Mouse (Mus musculus): ENCODE results near the gene Mybpc2. TPM values are rescaled to one million over a fixed set of nuclear protein-coding genes. Genes with fewer than 3 reads are reported as not detected.

Mybpc2 gene
- polyA plus RNA-seq, 1 experiment = 4.7 TPM

DNA sequence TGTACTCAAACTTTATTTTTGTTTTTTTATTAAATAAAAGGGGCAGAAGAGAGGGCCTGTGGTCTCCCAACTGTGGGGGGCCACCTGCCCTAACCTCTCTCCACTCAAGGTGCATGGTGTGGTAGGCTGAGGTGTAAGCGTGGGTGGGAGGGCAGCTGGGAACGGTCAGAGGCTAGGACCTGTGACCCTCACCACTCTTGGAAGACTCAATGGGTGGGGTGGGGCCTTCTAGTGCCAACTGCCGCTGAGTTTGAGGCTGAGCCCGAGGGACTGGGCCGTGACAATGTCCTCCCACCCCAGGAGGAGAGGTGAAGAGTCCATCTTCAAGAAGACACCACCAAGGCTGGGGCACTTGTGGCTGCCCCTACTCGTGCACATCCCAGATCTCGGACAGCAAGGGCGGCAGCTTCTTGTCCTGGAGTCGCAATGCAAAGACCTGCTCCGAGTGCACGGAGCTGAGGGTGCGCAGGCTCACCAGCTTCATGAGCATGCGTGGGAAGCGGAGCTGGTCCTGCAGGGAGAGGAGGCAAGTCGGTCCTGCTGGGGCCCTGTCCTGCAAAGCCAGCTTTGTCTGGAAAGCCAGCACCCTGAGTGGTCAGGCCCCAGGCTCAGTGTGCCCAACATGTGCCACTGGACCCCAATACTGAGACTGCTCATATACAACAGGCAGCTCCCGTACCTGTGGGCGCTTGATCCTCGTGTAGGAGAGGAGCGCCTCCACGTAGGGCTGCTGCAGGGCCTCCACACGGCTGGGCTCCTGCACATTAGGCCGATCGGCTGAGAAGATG, 25.4 kb upstream of the Mybpc2 start:
- Histone ChIP-seq H3ac (ENCODE audit: control insufficient read depth, insufficient read length) (no peak overlapping the region), H3K79me2 (ENCODE audit: control insufficient read depth, insufficient read depth) (peaks cover 16% of the 10 kb centered on the region), H3K4me3 (no peak overlapping the region), H3K27me3 (ENCODE audit: control insufficient read depth, insufficient read depth, insufficient read length) (no peaks in the 10 kb centered on the region), H3K36me3 (ENCODE audit: control insufficient read depth, insufficient read depth) (no peaks in the 10 kb centered on the region), H3K4me2 (ENCODE audit: low read depth) (no peak overlapping the region)
- no peak for TF ChIP-seq CEBPB (IDR thresholded peaks at IDR 0.05; ENCODE audit: insufficient read depth, poor library complexity, severe bottlenecking)
- no peak for TF ChIP-seq TCF12 (IDR thresholded peaks at IDR 0.05; ENCODE audit: insufficient read depth, poor library complexity, severe bottlenecking)
- no peak for TF ChIP-seq REST (IDR thresholded peaks at IDR 0.05; ENCODE audit: insufficient read depth, insufficient read length)
- TF ChIP-seq MAX (IDR thresholded peaks at IDR 0.05; ENCODE audit: low read depth) = no peak
- TF ChIP-seq MYOD1 (IDR thresholded peaks at IDR 0.05; ENCODE audit: control insufficient read depth in 1 of 3, insufficient read length in 2 of 3, low read depth in 2 of 3) = no peak
- no peak for TF ChIP-seq MYOG (IDR thresholded peaks at IDR 0.05; ENCODE audit: control insufficient read depth in 1 of 3, insufficient read depth in 1 of 3, insufficient read length in 2 of 3, low read depth in 2 of 3)
- no peak for TF ChIP-seq POLR2A (IDR thresholded peaks at IDR 0.05; ENCODE audit: insufficient read length, low read depth)
- TF ChIP-seq USF1 (IDR thresholded peaks at IDR 0.05; ENCODE audit: low read depth) = no peak
- no peak for TF ChIP-seq TCF3 (IDR thresholded peaks at IDR 0.05; ENCODE audit: insufficient read length, low read depth)
- TF ChIP-seq SRF (IDR thresholded peaks at IDR 0.05; ENCODE audit: control insufficient read depth, insufficient read length, low read depth) = no peak
- no peak for TF ChIP-seq POLR2AphosphoS2 (IDR thresholded peaks at IDR 0.05; ENCODE audit: insufficient read length, low read depth)

DNA sequence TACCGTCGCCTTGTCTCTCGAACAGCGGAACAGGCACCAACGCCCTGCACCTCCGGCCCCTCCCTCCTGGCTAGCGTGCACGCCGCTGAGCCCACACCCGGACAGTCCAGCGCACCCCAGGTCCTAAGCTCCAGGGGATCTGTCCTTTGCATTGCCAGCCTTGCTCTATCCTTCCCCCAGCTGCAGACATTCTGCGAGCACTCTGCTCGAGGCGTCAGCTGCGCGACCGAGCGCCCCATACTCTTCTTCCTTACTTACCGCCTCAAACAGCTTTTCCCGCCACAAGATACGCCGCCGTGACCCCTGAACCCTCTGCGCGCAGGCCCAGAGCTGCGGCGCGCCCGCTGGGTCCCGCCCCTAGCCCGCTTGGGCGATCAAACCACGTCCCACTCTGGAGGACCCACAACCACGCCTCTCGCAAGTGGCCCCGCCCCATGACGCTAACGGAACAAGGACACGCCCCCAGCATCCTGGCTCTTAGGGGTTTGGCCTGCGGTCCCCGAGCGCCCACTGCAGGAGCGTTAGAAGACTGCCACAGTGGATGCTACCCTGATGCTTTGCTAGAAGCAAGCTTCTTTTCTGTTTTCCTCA, 24.1 kb upstream of the Mybpc2 start, which contains the start of gene Pold1:
Gene Pold1, minus strand, starts transcription at position 353 of the 591 bp plus-strand sequence.
- H3ac ChIP-seq (ENCODE audit: control insufficient read depth, insufficient read length) = no peak within 1 kb of the TSS
- TF ChIP-seq POLR2A (IDR thresholded peaks at IDR 0.05; ENCODE audit: insufficient read length, low read depth) = peak; percentile 58
- peak; percentile 96 for TF ChIP-seq POLR2AphosphoS2 (IDR thresholded peaks at IDR 0.05; ENCODE audit: insufficient read length, low read depth)
- no peak for TF ChIP-seq MYOG (IDR thresholded peaks at IDR 0.05; ENCODE audit: control insufficient read depth in 1 of 3, insufficient read depth in 1 of 3, insufficient read length in 2 of 3, low read depth in 2 of 3)
- TF ChIP-seq E2F4 (IDR thresholded peaks at IDR 0.05; ENCODE audit: insufficient read depth) = peak; percentile 78
- H3K79me2 ChIP-seq (ENCODE audit: control insufficient read depth, insufficient read depth) = peaks cover 16% of the 10 kb centered on the region
- no peaks in the 10 kb centered on the region for H3K27me3 ChIP-seq (ENCODE audit: control insufficient read depth, insufficient read depth, insufficient read length)
- peak within 1 kb of the TSS; percentile 87 for H3K4me2 ChIP-seq (ENCODE audit: low read depth)
- peak within 1 kb of the TSS; percentile 39 for H3K4me3 ChIP-seq
- no peaks in the 10 kb centered on the region for H3K36me3 ChIP-seq (ENCODE audit: control insufficient read depth, insufficient read depth)

DNA sequence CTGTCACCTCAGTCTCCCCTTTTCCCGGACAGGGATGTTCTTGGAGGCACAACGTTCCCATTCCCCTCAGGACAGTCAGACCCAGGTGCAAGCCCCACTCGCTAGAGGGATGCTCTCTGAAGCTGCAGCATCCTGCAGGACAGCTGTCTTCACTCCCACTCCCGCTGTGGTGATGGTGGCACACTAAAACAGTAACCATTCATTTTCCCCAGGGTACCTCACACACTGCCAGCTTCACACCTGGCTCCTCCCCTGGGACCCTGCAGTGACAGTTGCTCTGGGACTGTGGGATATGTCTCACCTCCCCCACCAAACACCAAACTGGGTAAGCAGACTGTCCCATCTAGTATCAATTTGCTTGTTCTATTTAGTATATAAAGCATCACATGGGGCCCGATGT, 23.3 kb upstream of the Mybpc2 start:
- Histone ChIP-seq H3K4me2 (ENCODE audit: low read depth) (peak overlapping the region; percentile 87), H3K27me3 (ENCODE audit: control insufficient read depth, insufficient read depth, insufficient read length) (no peaks in the 10 kb centered on the region), H3K36me3 (ENCODE audit: control insufficient read depth, insufficient read depth) (no peaks in the 10 kb centered on the region), H3K79me2 (ENCODE audit: control insufficient read depth, insufficient read depth) (peaks cover 14% of the 10 kb centered on the region), H3K4me3 (peak overlapping the region; percentile 39), H3ac (ENCODE audit: control insufficient read depth, insufficient read length) (no peak overlapping the region)
- peak in 2 of 3 experiments; percentile 21 to 51 for TF ChIP-seq MYOD1 (IDR thresholded peaks at IDR 0.05; ENCODE audit: control insufficient read depth in 1 of 3, insufficient read length in 2 of 3, low read depth in 2 of 3)
- TF ChIP-seq POLR2A (IDR thresholded peaks at IDR 0.05; ENCODE audit: insufficient read length, low read depth) = no peak

DNA sequence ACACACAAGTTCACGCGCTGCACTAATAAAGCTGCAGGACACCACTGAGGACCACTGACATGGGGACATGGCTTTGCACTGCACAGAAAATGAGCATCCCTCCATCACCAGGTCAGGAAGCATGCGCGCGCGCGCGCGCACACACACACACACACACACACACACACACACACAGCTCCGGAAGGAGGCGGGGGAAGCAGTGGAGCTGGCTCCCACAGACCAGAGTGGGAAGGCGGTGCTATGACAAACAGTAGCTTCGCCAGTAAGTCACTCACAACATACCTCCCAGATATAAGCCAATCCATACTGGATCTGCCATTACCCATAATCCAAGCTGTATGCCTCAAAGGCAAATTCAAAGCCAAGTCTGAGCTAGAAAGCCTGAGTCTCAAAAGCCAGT, 22.6 kb upstream of the Mybpc2 start:
- Histone ChIP-seq H3K4me2 (ENCODE audit: low read depth) (peak overlapping the region; percentile 87), H3K27me3 (ENCODE audit: control insufficient read depth, insufficient read depth, insufficient read length) (no peaks in the 10 kb centered on the region), H3K4me3 (peak overlapping the region; percentile 39), H3K79me2 (ENCODE audit: control insufficient read depth, insufficient read depth) (peaks cover 10% of the 10 kb centered on the region), H3K36me3 (ENCODE audit: control insufficient read depth, insufficient read depth) (no peaks in the 10 kb centered on the region), H3ac (ENCODE audit: control insufficient read depth, insufficient read length) (no peak overlapping the region)
- TF ChIP-seq USF1 (IDR thresholded peaks at IDR 0.05; ENCODE audit: low read depth) = no peak
- no peak for TF ChIP-seq MYOD1 (IDR thresholded peaks at IDR 0.05; ENCODE audit: control insufficient read depth in 1 of 3, insufficient read length in 2 of 3, low read depth in 2 of 3)
- TF ChIP-seq E2F4 (IDR thresholded peaks at IDR 0.05; ENCODE audit: insufficient read depth) = no peak
- TF ChIP-seq POLR2A (IDR thresholded peaks at IDR 0.05; ENCODE audit: insufficient read length, low read depth) = no peak
- TF ChIP-seq CEBPB (IDR thresholded peaks at IDR 0.05; ENCODE audit: insufficient read depth, poor library complexity, severe bottlenecking) = no peak
- no peak for TF ChIP-seq SRF (IDR thresholded peaks at IDR 0.05; ENCODE audit: control insufficient read depth, insufficient read length, low read depth)
- TF ChIP-seq MYOG (IDR thresholded peaks at IDR 0.05; ENCODE audit: control insufficient read depth in 1 of 3, insufficient read depth in 1 of 3, insufficient read length in 2 of 3, low read depth in 2 of 3) = no peak
- TF ChIP-seq TCF12 (IDR thresholded peaks at IDR 0.05; ENCODE audit: insufficient read depth, poor library complexity, severe bottlenecking) = no peak
- TF ChIP-seq REST (IDR thresholded peaks at IDR 0.05; ENCODE audit: insufficient read depth, insufficient read length) = no peak
- TF ChIP-seq POLR2AphosphoS2 (IDR thresholded peaks at IDR 0.05; ENCODE audit: insufficient read length, low read depth) = no peak
- no peak for TF ChIP-seq TCF3 (IDR thresholded peaks at IDR 0.05; ENCODE audit: insufficient read length, low read depth)

DNA sequence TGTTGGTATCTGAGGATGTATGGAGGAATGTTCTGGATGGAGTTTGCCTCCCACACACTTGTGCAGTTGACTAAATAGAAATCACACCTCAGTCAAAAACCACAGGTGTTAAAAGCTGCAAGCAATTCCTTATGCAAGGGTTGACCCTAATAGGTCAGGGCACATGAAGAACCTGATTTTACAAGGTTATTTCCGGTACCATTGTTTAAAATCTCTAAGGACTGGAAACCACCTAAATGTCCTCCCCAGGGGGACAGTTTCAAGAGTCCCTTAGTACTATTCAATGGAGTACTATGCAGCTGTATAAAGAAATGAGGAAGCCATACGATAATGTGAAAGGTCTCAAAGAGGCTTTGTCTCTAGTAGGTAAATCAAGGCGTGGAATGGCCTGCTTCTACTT, 21.8 kb upstream of the Mybpc2 start:
- no peak overlapping the region for H3ac ChIP-seq (ENCODE audit: control insufficient read depth, insufficient read length)
- no peaks in the 10 kb centered on the region for H3K27me3 ChIP-seq (ENCODE audit: control insufficient read depth, insufficient read depth, insufficient read length)
- no peak overlapping the region for H3K4me2 ChIP-seq (ENCODE audit: low read depth)
- TF ChIP-seq MYOG (IDR thresholded peaks at IDR 0.05; ENCODE audit: control insufficient read depth in 1 of 3, insufficient read depth in 1 of 3, insufficient read length in 2 of 3, low read depth in 2 of 3) = no peak
- no peak for TF ChIP-seq MAX (IDR thresholded peaks at IDR 0.05; ENCODE audit: low read depth)
- no peak for TF ChIP-seq TCF12 (IDR thresholded peaks at IDR 0.05; ENCODE audit: insufficient read depth, poor library complexity, severe bottlenecking)
- no peak for TF ChIP-seq REST (IDR thresholded peaks at IDR 0.05; ENCODE audit: insufficient read depth, insufficient read length)
- no peak for TF ChIP-seq SRF (IDR thresholded peaks at IDR 0.05; ENCODE audit: control insufficient read depth, insufficient read length, low read depth)
- TF ChIP-seq MYOD1 (IDR thresholded peaks at IDR 0.05; ENCODE audit: control insufficient read depth in 1 of 3, insufficient read length in 2 of 3, low read depth in 2 of 3) = no peak
- no peak for TF ChIP-seq USF1 (IDR thresholded peaks at IDR 0.05; ENCODE audit: low read depth)
- no peak for TF ChIP-seq E2F4 (IDR thresholded peaks at IDR 0.05; ENCODE audit: insufficient read depth)
- no peak for TF ChIP-seq POLR2A (IDR thresholded peaks at IDR 0.05; ENCODE audit: insufficient read length, low read depth)
- TF ChIP-seq POLR2AphosphoS2 (IDR thresholded peaks at IDR 0.05; ENCODE audit: insufficient read length, low read depth) = no peak
- no peak for TF ChIP-seq CEBPB (IDR thresholded peaks at IDR 0.05; ENCODE audit: insufficient read depth, poor library complexity, severe bottlenecking)
- TF ChIP-seq TCF3 (IDR thresholded peaks at IDR 0.05; ENCODE audit: insufficient read length, low read depth) = no peak
- H3K4me3 ChIP-seq = no peak overlapping the region
- peaks cover 10% of the 10 kb centered on the region for H3K79me2 ChIP-seq (ENCODE audit: control insufficient read depth, insufficient read depth)
- H3K36me3 ChIP-seq (ENCODE audit: control insufficient read depth, insufficient read depth) = no peaks in the 10 kb centered on the region
